Mouse (Mus musculus) cerebellum, adult 9-11 months (tissue): ENCODE data around the gene Vav1.
"Not testable (repeated sequence)": the region's sequence is repeated elsewhere in the genome, so short reads cannot be mapped to it uniquely, and the experiment has no call there.

Experiments
- DNase-seq: peaks from one replicate; pipeline ENCODE4 v3.0.0; 2022

The Vav1 gene

GRCm38 (mm10) chr17:57253306-57253705 lies 25.6 kb upstream of the Vav1 start:
- no peak for DNase-seq

- no peak for DNase-seq
These were observed 23.5 kb upstream of the Vav1 start for GRCm38 (mm10) chr17:57255354-57255753.

GRCm38 (mm10) chr17:57256921-57257485 lies 21.9 kb upstream of the Vav1 start:
- DNase-seq, result no peak

GRCm38 (mm10) chr17:57258191-57258590 lies 20.7 kb upstream of the Vav1 start:
- no peak for DNase-seq

GRCm38 (mm10) chr17:57259742-57260141 lies 19.2 kb upstream of the Vav1 start:
- no peak for DNase-seq

- DNase-seq, result no peak
These were observed 18.5 kb upstream of the Vav1 start for GRCm38 (mm10) chr17:57260351-57260750.

- DNase-seq, result no peak
These were observed 17.6 kb upstream of the Vav1 start for GRCm38 (mm10) chr17:57261286-57261685.

- peak; percentile 4 for DNase-seq
These were observed 17.1 kb upstream of the Vav1 start for GRCm38 (mm10) chr17:57261796-57262195.

GRCm38 (mm10) chr17:57262901-57263550 lies 15.9 kb upstream of the Vav1 start:
- peak; percentile 21 for DNase-seq

GRCm38 (mm10) chr17:57264164-57264563 lies 14.7 kb upstream of the Vav1 start:
- peak; percentile 44 for DNase-seq

- peak; percentile 87 for DNase-seq
These were observed 13.6 kb upstream of the Vav1 start for GRCm38 (mm10) chr17:57264972-57265945.

- DNase-seq, result no peak
These were observed 11.3 kb upstream of the Vav1 start for GRCm38 (mm10) chr17:57267556-57268126.

- no peak for DNase-seq
These were observed 7.6 kb upstream of the Vav1 start for GRCm38 (mm10) chr17:57271301-57271700.

GRCm38 (mm10) chr17:57273846-57274245 lies 5.1 kb upstream of the Vav1 start:
- no peak for DNase-seq

GRCm38 (mm10) chr17:57274686-57275085 lies 4.2 kb upstream of the Vav1 start:
- no peak for DNase-seq

GRCm38 (mm10) chr17:57275111-57275996 lies 3.5 kb upstream of the Vav1 start:
- DNase-seq, result peak; percentile 87

GRCm38 (mm10) chr17:57275997-57276351 lies 2.9 kb upstream of the Vav1 start:
- DNase-seq, result peak; percentile 63

- peak; percentile 84 for DNase-seq
These were observed 2.2 kb upstream of the Vav1 start for GRCm38 (mm10) chr17:57276634-57277121.

- DNase-seq, result not testable (repeated sequence)
These were observed 1.2 kb upstream of the Vav1 start for GRCm38 (mm10) chr17:57277598-57278261.

- no peak for DNase-seq
These were observed 363 bp upstream of the Vav1 start for GRCm38 (mm10) chr17:57278537-57278936.

GRCm38 (mm10) chr17:57279591-57280224 lies 808 bp downstream of the Vav1 start:
- no peak for DNase-seq
